Mouse (Mus musculus): Measurements from ENCODE around the gene Csk.

GRCm38 (mm10) chr9:57602098-57602497 lies 51.3 kb downstream of the Csk start:
- no peak for TF ChIP-seq CTCF (IDR thresholded peaks at IDR 0.05; ENCODE audit: low read depth, low read length)
- no peak for TF ChIP-seq TAL1 (conservative IDR thresholded peaks at IDR 0.05; ENCODE audit: low read depth, low read length)
- TF ChIP-seq POLR2AphosphoS5 (IDR thresholded peaks at IDR 0.05; ENCODE audit: insufficient replicate concordance, low read depth, low read length) = no peak
- no peak for TF ChIP-seq GATA1 (IDR thresholded peaks at IDR 0.05; ENCODE audit: borderline replicate concordance, low read length)
- TF ChIP-seq GATA2 (IDR thresholded peaks at IDR 0.05; ENCODE audit: borderline replicate concordance, low read depth, low read length) = no peak

Measured in G1E (cell line).